Mouse (Mus musculus): ENCODE results near the gene Il33.

GRCm38 (mm10) chr19:29924638-29925258 lies at the start of gene Il33:
- TF ChIP-seq CTCF (IDR thresholded peaks at IDR 0.05; ENCODE audit: extremely low read depth, insufficient read depth, insufficient read length, insufficient replicate concordance) (no peak), POLR2A (IDR thresholded peaks at IDR 0.05; ENCODE audit: low read depth, low read length) (no peak)

Data from spleen, adult 2 months (tissue).